Comparison of ENCODE assay signal across 18 mouse cellular contexts in genomic region chr1:90374517-90374916, GRCm38 (mm10).
DNase-seq lines count a peak whose midpoint lies in the region; ATAC-seq lines count a peak whose summit lies in the region.
"Had no signal": no experiment of that assay in that cellular context is flagged by ENCODE, and none has a peak within 500 bp of the region (broad histone marks: within the 10 kb centered on the region; RNA-seq: fewer than 3 reads in every experiment).

No protein-coding gene starts in this region.

- 60% methylated on average over 12 of the region's 12 CpGs for WGBS in kidney, embryonic 16.5 days
- WGBS in forebrain, embryonic 14.5 days, result 82% methylated on average over 12 of the region's 12 CpGs
- 52% methylated on average over 12 of the region's 12 CpGs for WGBS in limb, embryonic 11.5 days
- WGBS in neural tube, embryonic 14.5 days, result 63% methylated on average over 12 of the region's 12 CpGs

- H3K9me3 ChIP-seq in kidney, embryonic 16.5 days (ENCODE audit: low read length), result peaks cover 5% of the 10 kb centered on the region; the same call in 1 of the 2 replicates
- H3K9me3 ChIP-seq in forebrain, embryonic 14.5 days (replicated peaks; ENCODE audit: control insufficient read depth, low read length), result no peaks in the 10 kb centered on the region; the same call in 1 of the 2 replicates
- H3K9me3 ChIP-seq in limb, embryonic 11.5 days (ENCODE audit: control insufficient read depth, low read length), result no peaks in the 10 kb centered on the region
- no peaks in the 10 kb centered on the region for H3K9me3 ChIP-seq in neural tube, embryonic 14.5 days (ENCODE audit: control insufficient read depth, low read length)
- H3K9me3 ChIP-seq: heart, embryonic 12.5 days had no signal

- DNase-seq in kidney, adult 9 months, result no peak
- peak; percentile 51 for DNase-seq in forebrain, embryonic 14.5 days (ENCODE audit: low spot score)
- peak; percentile 47 for DNase-seq in limb, embryonic 11.5 days (ENCODE audit: low spot score)
- no peak for DNase-seq in urinary bladder, adult 2 months (ENCODE audit: low spot score)
- DNase-seq in liver, result no peak
- DNase-seq: adrenal gland, postnatal 14 days; cerebellum, adult 9-10 months; heart, postnatal 36 days; kidney, adult 11 months; kidney, postnatal 36 days; lung, postnatal 14 days; right cerebral cortex, postnatal 4 days; thymus, adult 18-20 months had no signal

- no peak overlapping the region for H3K27ac ChIP-seq in kidney, embryonic 16.5 days (ENCODE audit: low read length)
- peak overlapping the region; percentile 63; the same call in 1 of the 2 replicates for H3K27ac ChIP-seq in forebrain, embryonic 14.5 days (ENCODE audit: low read depth, low read length)
- H3K27ac ChIP-seq in limb, embryonic 11.5 days (replicated peaks; ENCODE audit: low read depth, low read length), result no peak overlapping the region
- peak overlapping the region; percentile 35; the same call in 1 of the 2 replicates for H3K27ac ChIP-seq in neural tube, embryonic 14.5 days (ENCODE audit: low read depth, low read length)
- H3K27ac ChIP-seq: neural tube, embryonic 12.5 days had no signal

- H3K4me3 ChIP-seq in kidney, embryonic 16.5 days (ENCODE audit: low read length), result no peak overlapping the region
- H3K4me3 ChIP-seq in forebrain, embryonic 14.5 days (ENCODE audit: low read depth, low read length), result no peak overlapping the region
- no peak overlapping the region for H3K4me3 ChIP-seq in limb, embryonic 11.5 days (ENCODE audit: low read depth, low read length)
- H3K4me3 ChIP-seq in neural tube, embryonic 14.5 days (ENCODE audit: low read depth, low read length), result no peak overlapping the region
- H3K4me3 ChIP-seq: heart, embryonic 12.5 days; neural tube, embryonic 12.5 days had no signal

- H3K27me3 ChIP-seq in kidney, embryonic 16.5 days (ENCODE audit: insufficient read depth, low read length), result no peaks in the 10 kb centered on the region
- H3K27me3 ChIP-seq in forebrain, embryonic 14.5 days (replicated peaks; ENCODE audit: control insufficient read depth, insufficient read depth, low read length), result no peaks in the 10 kb centered on the region
- H3K27me3 ChIP-seq in limb, embryonic 11.5 days (ENCODE audit: control insufficient read depth, insufficient read depth, low read length), result no peaks in the 10 kb centered on the region
- no peaks in the 10 kb centered on the region for H3K27me3 ChIP-seq in neural tube, embryonic 14.5 days (ENCODE audit: control insufficient read depth, insufficient read depth, low read length)
- H3K27me3 ChIP-seq: heart, embryonic 12.5 days; neural tube, embryonic 12.5 days had no signal

- ATAC-seq in kidney, embryonic 16.5 days (ENCODE audit: low FRiP score, low TSS enrichment), result no peak
- peak; percentile 58; the same call in 1 of the 2 replicates for ATAC-seq in forebrain, embryonic 14.5 days
- ATAC-seq in limb, embryonic 11.5 days (ENCODE audit: insufficient number of reproducible peaks, low FRiP score, low TSS enrichment, low read depth), result peak; percentile 35; the same call in 1 of the 2 replicates
- ATAC-seq in neural tube, embryonic 14.5 days (ENCODE audit: low read depth), result peak; percentile 84

- peaks cover 17% of the 10 kb centered on the region; the same call in 1 of the 2 replicates for H3K4me1 ChIP-seq in kidney, embryonic 16.5 days (ENCODE audit: insufficient read depth, low read length)
- no peaks in the 10 kb centered on the region for H3K4me1 ChIP-seq in forebrain, embryonic 14.5 days (ENCODE audit: control insufficient read depth, insufficient read depth, low read length)
- peaks cover 3% of the 10 kb centered on the region; the same call in 1 of the 2 replicates for H3K4me1 ChIP-seq in limb, embryonic 11.5 days (ENCODE audit: control insufficient read depth, insufficient read depth, low read length)
- no peaks in the 10 kb centered on the region for H3K4me1 ChIP-seq in neural tube, embryonic 14.5 days (ENCODE audit: control insufficient read depth, insufficient read depth, low read length)
- H3K4me1 ChIP-seq: heart, embryonic 12.5 days; neural tube, embryonic 12.5 days had no signal

- H3K9ac ChIP-seq in kidney, embryonic 16.5 days (replicated peaks; ENCODE audit: low read length), result no peak overlapping the region
- H3K9ac ChIP-seq in forebrain, embryonic 14.5 days (ENCODE audit: low read length), result no peak overlapping the region
- H3K9ac ChIP-seq in limb, embryonic 11.5 days (ENCODE audit: low read length), result no peak overlapping the region
- no peak overlapping the region for H3K9ac ChIP-seq in neural tube, embryonic 14.5 days (replicated peaks; ENCODE audit: low read depth, low read length)
- H3K9ac ChIP-seq: heart, embryonic 12.5 days; neural tube, embryonic 12.5 days had no signal

- no peaks in the 10 kb centered on the region for H3K36me3 ChIP-seq in kidney, embryonic 16.5 days (ENCODE audit: insufficient read depth, low read length)
- H3K36me3 ChIP-seq in forebrain, embryonic 14.5 days (ENCODE audit: control insufficient read depth, insufficient read depth, low read length), result no peaks in the 10 kb centered on the region
- no peaks in the 10 kb centered on the region for H3K36me3 ChIP-seq in limb, embryonic 11.5 days (ENCODE audit: control insufficient read depth, insufficient read depth, low read length)
- no peaks in the 10 kb centered on the region for H3K36me3 ChIP-seq in neural tube, embryonic 14.5 days (ENCODE audit: control insufficient read depth, insufficient read depth, low read length)
- H3K36me3 ChIP-seq: G1E; heart, embryonic 12.5 days; neural tube, embryonic 12.5 days had no signal

- 0 out of 2 replicates have a peak overlapping the region, but pooled peaks have one; percentile 8 for H3K4me2 ChIP-seq in kidney, embryonic 16.5 days (replicated peaks; ENCODE audit: low read depth, low read length)
- H3K4me2 ChIP-seq in forebrain, embryonic 14.5 days (ENCODE audit: low read length), result no peak overlapping the region
- H3K4me2 ChIP-seq in limb, embryonic 11.5 days (ENCODE audit: low read depth, severe bottlenecking), result no peak overlapping the region
- H3K4me2 ChIP-seq in neural tube, embryonic 14.5 days (ENCODE audit: low read depth, low read length), result no peak overlapping the region
- H3K4me2 ChIP-seq: heart, embryonic 12.5 days; neural tube, embryonic 12.5 days had no signal

Comparison
In these comparisons a context has a peak if more than half of its experiments do, and no peak if none do; other contexts are left out.
1. H3K27ac ChIP-seq: peak in forebrain, embryonic 14.5 days (single experiment) and neural tube, embryonic 14.5 days (single experiment); none in kidney, embryonic 16.5 days (single experiment) and limb, embryonic 11.5 days (single experiment).
2. DNase-seq: peak in forebrain, embryonic 14.5 days (single experiment) and limb, embryonic 11.5 days (single experiment); none in kidney, adult 9 months (single experiment), urinary bladder, adult 2 months (single experiment) and liver (single experiment).